Mouse (Mus musculus): ENCODE measurements at regions not wholly inside any gene's neighbourhood (a gene's known extent, or its start where the extent isn't known, plus 50 kb on each side); places are given as distances from the start of the nearest gene placed in this dataset.
"Not testable (repeated sequence)": the region's sequence is repeated elsewhere in the genome, so short reads cannot be mapped to it uniquely, and the experiment has no call there.

GRCm38 (mm10) chr5:109842186-109842978 lies 80.8 kb upstream of the Gm15446 start:
- not testable (repeated sequence) for H3K27me3 ChIP-seq (ENCODE audit: control insufficient read depth, insufficient read depth, low read depth, low read length); H3K4me3 ChIP-seq (ENCODE audit: low read depth, low read length); H3K36me3 ChIP-seq (ENCODE audit: control insufficient read depth, insufficient read depth, low read length); H3K4me2 ChIP-seq (ENCODE audit: low read length); H3K9ac ChIP-seq (ENCODE audit: low read depth, low read length); H3K27ac ChIP-seq (ENCODE audit: low read length); ATAC-seq; H3K4me1 ChIP-seq (ENCODE audit: control insufficient read depth, insufficient read depth, low read length); H3K9me3 ChIP-seq (replicated peaks; ENCODE audit: control insufficient read depth, low read length, poor library complexity, severe bottlenecking)
- WGBS: 89% methylated on average over 7 of the region's 7 CpGs

GRCm38 (mm10) chr5:109844236-109844635 lies 79.0 kb upstream of the Gm15446 start:
- ATAC-seq: not testable (repeated sequence)

GRCm38 (mm10) chr5:109844753-109845186 lies 78.4 kb upstream of the Gm15446 start:
- Histone ChIP-seq H3K4me1 (ENCODE audit: control insufficient read depth, insufficient read depth, low read length) (no peaks in the 10 kb centered on the region), H3K9ac (ENCODE audit: low read depth, low read length) (0 out of 2 replicates have a peak overlapping the region, but pooled peaks have one; percentile 11), H3K27me3 (ENCODE audit: control insufficient read depth, insufficient read depth, low read depth, low read length) (no peaks in the 10 kb centered on the region), H3K9me3 (replicated peaks; ENCODE audit: control insufficient read depth, low read length, poor library complexity, severe bottlenecking) (no peaks in the 10 kb centered on the region), H3K4me2 (ENCODE audit: low read length) (peak overlapping the region; percentile 52), H3K27ac (ENCODE audit: low read length) (no peak overlapping the region), H3K4me3 (ENCODE audit: low read depth, low read length) (peak overlapping the region; percentile 32), H3K36me3 (ENCODE audit: control insufficient read depth, insufficient read depth, low read length) (no peaks in the 10 kb centered on the region)
- peak; percentile 62; the same call in 1 of the 2 replicates for ATAC-seq
- 21% methylated on average over 15 of the region's 15 CpGs for WGBS

More at GRCm38 (mm10) chr5:109844236-109844635, 79.0 kb upstream of the Gm15446 start:
- not testable (repeated sequence) for H3K4me3 ChIP-seq (ENCODE audit: low read depth, low read length); H3K36me3 ChIP-seq (ENCODE audit: control insufficient read depth, insufficient read depth, low read length); H3K9ac ChIP-seq (ENCODE audit: low read depth, low read length); H3K4me1 ChIP-seq (ENCODE audit: control insufficient read depth, insufficient read depth, low read length); H3K9me3 ChIP-seq (replicated peaks; ENCODE audit: control insufficient read depth, low read length, poor library complexity, severe bottlenecking); H3K27me3 ChIP-seq (ENCODE audit: control insufficient read depth, insufficient read depth, low read depth, low read length); H3K27ac ChIP-seq (ENCODE audit: low read length)
- 87% methylated on average over 2 of the region's 2 CpGs for WGBS
- peak overlapping the region; percentile 52 for H3K4me2 ChIP-seq (ENCODE audit: low read length)

- H3K36me3 ChIP-seq (ENCODE audit: control insufficient read depth, insufficient read depth, low read length); H3K4me2 ChIP-seq (ENCODE audit: low read length); H3K27me3 ChIP-seq (ENCODE audit: control insufficient read depth, insufficient read depth, low read depth, low read length); H3K4me3 ChIP-seq (ENCODE audit: low read depth, low read length); ATAC-seq; H3K9me3 ChIP-seq (replicated peaks; ENCODE audit: control insufficient read depth, low read length, poor library complexity, severe bottlenecking); H3K9ac ChIP-seq (ENCODE audit: low read depth, low read length); H3K4me1 ChIP-seq (ENCODE audit: control insufficient read depth, insufficient read depth, low read length); H3K27ac ChIP-seq (ENCODE audit: low read length): not testable (repeated sequence)
These were observed 72.0 kb upstream of the Gm15446 start for GRCm38 (mm10) chr5:109851225-109851624.

GRCm38 (mm10) chr5:109860402-109860801 lies 62.8 kb upstream of the Gm15446 start:
- H3K4me3 ChIP-seq (ENCODE audit: low read depth, low read length): no peak overlapping the region
- no peak overlapping the region for H3K9ac ChIP-seq (ENCODE audit: low read depth, low read length)
- no peaks in the 10 kb centered on the region for H3K4me1 ChIP-seq (ENCODE audit: control insufficient read depth, insufficient read depth, low read length)
- no peaks in the 10 kb centered on the region for H3K27me3 ChIP-seq (ENCODE audit: control insufficient read depth, insufficient read depth, low read depth, low read length)
- 85% methylated on average over 4 of the region's 4 CpGs for WGBS
- no peak for ATAC-seq
- H3K36me3 ChIP-seq (ENCODE audit: control insufficient read depth, insufficient read depth, low read length): no peaks in the 10 kb centered on the region
- H3K9me3 ChIP-seq (replicated peaks; ENCODE audit: control insufficient read depth, low read length, poor library complexity, severe bottlenecking): no peaks in the 10 kb centered on the region
- no peak overlapping the region for H3K4me2 ChIP-seq (ENCODE audit: low read length)
- no peak overlapping the region for H3K27ac ChIP-seq (ENCODE audit: low read length)

- not testable (repeated sequence) for H3K9me3 ChIP-seq (replicated peaks; ENCODE audit: control insufficient read depth, low read length, poor library complexity, severe bottlenecking); ATAC-seq; H3K4me1 ChIP-seq (ENCODE audit: control insufficient read depth, insufficient read depth, low read length); H3K9ac ChIP-seq (ENCODE audit: low read depth, low read length); H3K36me3 ChIP-seq (ENCODE audit: control insufficient read depth, insufficient read depth, low read length); H3K27ac ChIP-seq (ENCODE audit: low read length); H3K4me3 ChIP-seq (ENCODE audit: low read depth, low read length); H3K27me3 ChIP-seq (ENCODE audit: control insufficient read depth, insufficient read depth, low read depth, low read length); H3K4me2 ChIP-seq (ENCODE audit: low read length)
These were observed 58.7 kb upstream of the Gm15446 start for GRCm38 (mm10) chr5:109864517-109864916.

GRCm38 (mm10) chr5:109865628-109866027 lies 57.6 kb upstream of the Gm15446 start:
- ATAC-seq: no peak
- Histone ChIP-seq H3K4me2 (ENCODE audit: low read length) (peak overlapping the region; percentile 64; the same call in 1 of the 2 replicates), H3K27me3 (ENCODE audit: control insufficient read depth, insufficient read depth, low read depth, low read length) (no peaks in the 10 kb centered on the region), H3K27ac (ENCODE audit: low read length) (no peak overlapping the region), H3K36me3 (ENCODE audit: control insufficient read depth, insufficient read depth, low read length) (no peaks in the 10 kb centered on the region), H3K4me3 (ENCODE audit: low read depth, low read length) (no peak overlapping the region), H3K9ac (ENCODE audit: low read depth, low read length) (no peak overlapping the region), H3K9me3 (replicated peaks; ENCODE audit: control insufficient read depth, low read length, poor library complexity, severe bottlenecking) (no peaks in the 10 kb centered on the region), H3K4me1 (ENCODE audit: control insufficient read depth, insufficient read depth, low read length) (peaks cover 6% of the 10 kb centered on the region)
- 45% methylated on average over 1 of the region's 1 CpGs for WGBS

GRCm38 (mm10) chr5:109866337-109867126 lies 56.7 kb upstream of the Gm15446 start:
- Histone ChIP-seq H3K9ac (ENCODE audit: low read depth, low read length) (peak overlapping the region; percentile 74), H3K4me1 (ENCODE audit: control insufficient read depth, insufficient read depth, low read length) (peaks cover 6% of the 10 kb centered on the region), H3K27ac (ENCODE audit: low read length) (peak overlapping the region; percentile 72), H3K27me3 (ENCODE audit: control insufficient read depth, insufficient read depth, low read depth, low read length) (no peaks in the 10 kb centered on the region), H3K4me3 (ENCODE audit: low read depth, low read length) (peak overlapping the region; percentile 58), H3K4me2 (ENCODE audit: low read length) (peak overlapping the region; percentile 64), H3K36me3 (ENCODE audit: control insufficient read depth, insufficient read depth, low read length) (no peaks in the 10 kb centered on the region), H3K9me3 (replicated peaks; ENCODE audit: control insufficient read depth, low read length, poor library complexity, severe bottlenecking) (no peaks in the 10 kb centered on the region)
- ATAC-seq: peak; percentile 100
- WGBS: under 1% methylated on average over 22 of the region's 22 CpGs

GRCm38 (mm10) chr5:109867221-109867620 lies 56.0 kb upstream of the Gm15446 start:
- not testable (repeated sequence) for H3K4me1 ChIP-seq (ENCODE audit: control insufficient read depth, insufficient read depth, low read length); H3K9me3 ChIP-seq (replicated peaks; ENCODE audit: control insufficient read depth, low read length, poor library complexity, severe bottlenecking); H3K27me3 ChIP-seq (ENCODE audit: control insufficient read depth, insufficient read depth, low read depth, low read length); ATAC-seq; H3K27ac ChIP-seq (ENCODE audit: low read length); H3K36me3 ChIP-seq (ENCODE audit: control insufficient read depth, insufficient read depth, low read length)
- H3K4me2 ChIP-seq (ENCODE audit: low read length): peak overlapping the region; percentile 64
- peak overlapping the region; percentile 48 for H3K9ac ChIP-seq (ENCODE audit: low read depth, low read length)
- peak overlapping the region; percentile 58 for H3K4me3 ChIP-seq (ENCODE audit: low read depth, low read length)

Measured in midbrain, embryonic 16.5 days (tissue).